Mouse (Mus musculus): ENCODE measurements around the gene Agmat.

- TF ChIP-seq POLR2A (IDR thresholded peaks at IDR 0.05; ENCODE audit: borderline replicate concordance, insufficient read depth, low read length) (no peak), CTCF (IDR thresholded peaks at IDR 0.05; ENCODE audit: borderline replicate concordance, insufficient read depth, low read depth, low read length) (no peak)
These were observed 14.5 kb downstream of the Agmat start for GRCm38 (mm10) chr4:141760942-141761341.
